Mouse (Mus musculus) MEL (cell line): Measurements from ENCODE around the gene Derl3.

Experiments used
- CTCF ChIP-seq, 3 experiments: IDR thresholded peaks in 2 of 3; conservative IDR thresholded peaks in 1 of 3; 2 replicates each; pipeline ENCODE4 v1.5.1; 2011 to 2012; ENCODE audit warnings: low read length in 3 of 3, low read depth in 2 of 3, mild to moderate bottlenecking in 2 of 3, improper control_type of control experiment in 1 of 3, inconsistent platforms in 1 of 3, mixed read lengths in 1 of 3, moderate library complexity in 1 of 3; ENCODE audit not compliant: control insufficient read depth in 1 of 3, insufficient read depth in 1 of 3, poor library complexity in 1 of 3, severe bottlenecking in 1 of 3
- POLR2AphosphoS2 ChIP-seq: IDR thresholded peaks from 2 replicates; pipeline ENCODE4 v1.6.1; 2011; ENCODE audit warnings: low read length, improper control_type of control experiment
- TBP ChIP-seq: IDR thresholded peaks from 2 replicates; pipeline ENCODE4 v1.8.0; 2011; ENCODE audit warnings: low read depth, low read length, improper control_type of control experiment

- TF ChIP-seq POLR2AphosphoS2 (peak; percentile 89), CTCF (IDR thresholded peaks at IDR 0.05 in 2 of 3, conservative IDR thresholded peaks at IDR 0.05 in 1 of 3; ENCODE audit: control insufficient read depth in 1 of 3, insufficient read depth in 1 of 3, low read depth in 2 of 3, low read length in 3 of 3, poor library complexity in 1 of 3, severe bottlenecking in 1 of 3) (no peak), TBP (peak; percentile 50; the same call in 1 of the 2 replicates)
Measured at GRCm38 (mm10) chr10:75921026-75921725, 28.0 kb downstream of the Derl3 start, which contains the start of gene Smarcb1.
